Mouse (Mus musculus): Measurements from ENCODE around the gene Myt1l. TPM values are rescaled to one million over a fixed set of nuclear protein-coding genes. Genes with fewer than 3 reads are reported as not detected.

The Myt1l gene
- polyA plus RNA-seq, 1 experiment from 2014 or later = 66.5 TPM

DNA sequence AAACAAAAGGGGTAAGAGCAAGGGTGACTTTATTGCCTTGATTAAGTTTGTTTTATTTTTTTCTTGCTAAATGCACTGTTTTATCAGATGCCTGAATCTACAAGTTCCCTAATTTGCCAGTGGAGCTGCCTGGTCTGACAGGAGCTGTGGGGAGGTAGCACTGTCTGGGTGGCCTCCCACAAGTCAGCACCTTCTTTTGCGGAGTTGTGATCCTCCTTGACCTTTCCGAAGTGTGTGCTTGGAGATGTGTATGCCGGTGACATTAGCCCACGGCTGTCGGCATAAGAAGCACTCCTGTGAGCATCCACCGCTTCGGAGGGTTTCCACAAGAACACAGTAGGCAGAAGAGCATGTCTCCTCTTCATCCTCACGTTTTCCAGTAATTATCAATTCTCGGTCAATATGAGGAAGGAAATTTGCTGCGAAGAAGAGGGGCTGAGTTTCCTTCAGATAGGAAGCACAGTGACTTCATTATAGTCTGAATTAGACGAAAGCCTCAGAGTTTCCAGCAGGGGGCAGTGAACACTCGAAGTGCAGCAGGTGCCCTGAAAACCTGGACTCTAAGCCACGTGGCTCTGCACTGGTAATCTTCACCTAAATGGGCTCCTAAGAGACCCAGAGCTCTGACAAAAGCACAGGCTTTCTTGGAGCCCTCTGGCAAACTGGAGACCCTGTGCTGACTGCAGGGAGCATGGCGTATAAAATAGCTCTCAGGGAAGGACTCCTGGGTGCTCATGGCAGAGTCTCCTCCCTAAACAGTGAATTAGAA lies 147.6 kb downstream of the Myt1l start:
- Histone ChIP-seq H3K4me3 (no peak overlapping the region), H3K27ac (no peak overlapping the region), H3K36me3 (no peaks in the 10 kb centered on the region), H3K4me2 (replicated peaks) (no peak overlapping the region), H3K9ac (0 out of 2 replicates have a peak overlapping the region, but pooled peaks have one; percentile 21), H3K9me3 (no peaks in the 10 kb centered on the region), H3K27me3 (replicated peaks) (no peaks in the 10 kb centered on the region), H3K4me1 (no peaks in the 10 kb centered on the region)
- no peak for ATAC-seq (ENCODE audit: low FRiP score, low read depth)
- WGBS = 54% methylated on average over 14 of the region's 14 CpGs

DNA sequence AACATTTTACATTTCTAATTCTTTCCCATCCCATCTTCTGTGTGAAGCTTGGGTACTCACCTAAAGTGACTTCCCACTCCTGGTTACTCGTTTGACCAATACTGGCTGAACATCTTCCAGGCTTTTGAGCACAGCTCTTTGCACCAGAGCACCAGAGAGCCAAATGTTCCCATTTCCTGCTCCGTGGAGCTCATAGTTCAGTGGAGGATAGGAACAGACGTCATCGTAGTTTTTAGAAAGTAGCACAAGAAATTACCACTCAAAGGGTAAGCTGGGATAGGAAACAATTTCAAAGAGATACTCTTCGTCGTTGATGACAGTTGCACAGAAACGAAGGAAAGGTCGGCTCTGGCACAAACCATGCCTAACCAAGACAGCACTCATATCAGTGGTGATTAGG lies 154.2 kb downstream of the Myt1l start:
- Histone ChIP-seq H3K9ac (no peak overlapping the region), H3K4me1 (no peaks in the 10 kb centered on the region), H3K27me3 (replicated peaks) (no peaks in the 10 kb centered on the region), H3K27ac (no peak overlapping the region), H3K36me3 (no peaks in the 10 kb centered on the region), H3K4me3 (no peak overlapping the region), H3K4me2 (replicated peaks) (no peak overlapping the region), H3K9me3 (no peaks in the 10 kb centered on the region)
- no peak for ATAC-seq (ENCODE audit: low FRiP score, low read depth)
- 90% methylated on average over 8 of the region's 8 CpGs for WGBS

DNA sequence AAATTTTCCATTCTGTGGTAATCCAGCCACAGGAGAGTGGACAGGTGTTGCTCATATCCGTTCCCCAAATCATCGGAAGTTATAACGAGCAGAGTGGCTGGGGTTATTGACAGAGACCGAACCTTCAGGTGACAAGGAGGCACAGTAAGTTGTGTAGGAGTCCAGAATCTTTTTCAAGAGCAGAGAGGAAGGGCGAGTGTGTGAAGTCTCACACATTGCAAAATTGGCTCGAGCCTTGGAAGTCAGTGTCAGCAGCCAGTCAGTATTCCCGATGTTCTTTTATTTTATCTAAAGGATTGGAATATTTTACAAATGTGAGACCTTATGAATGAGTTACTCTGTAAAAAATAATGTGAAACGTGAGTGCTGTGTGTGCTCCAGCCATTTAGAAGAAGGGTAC lies 154.8 kb downstream of the Myt1l start:
- H3K4me2 ChIP-seq (replicated peaks) = no peak overlapping the region
- H3K4me3 ChIP-seq = no peak overlapping the region
- H3K27ac ChIP-seq = no peak overlapping the region
- H3K4me1 ChIP-seq = no peaks in the 10 kb centered on the region
- H3K9ac ChIP-seq = no peak overlapping the region
- no peaks in the 10 kb centered on the region for H3K27me3 ChIP-seq (replicated peaks)
- WGBS = 90% methylated on average over 8 of the region's 8 CpGs
- no peaks in the 10 kb centered on the region for H3K36me3 ChIP-seq
- no peaks in the 10 kb centered on the region for H3K9me3 ChIP-seq
- no peak for ATAC-seq (ENCODE audit: low FRiP score, low read depth)

DNA sequence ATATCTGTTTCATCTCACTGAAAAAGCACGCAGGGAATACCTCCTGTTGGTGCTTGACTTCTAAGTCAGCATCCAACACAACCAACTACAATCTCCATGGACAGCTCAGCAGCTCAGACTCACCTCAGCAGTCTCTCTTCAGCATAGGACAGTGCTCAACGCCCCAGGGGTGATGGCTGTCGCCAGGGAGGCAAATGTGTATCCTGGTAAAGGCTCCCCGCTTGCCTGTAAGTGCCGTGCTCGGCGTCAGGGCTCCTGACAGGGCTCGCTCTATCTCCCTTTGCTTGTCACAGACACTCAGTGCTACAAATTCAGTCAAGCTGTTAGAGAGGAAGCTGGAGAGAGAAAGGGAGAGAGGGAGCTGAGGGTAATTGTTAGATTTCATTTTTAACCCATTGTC lies 158.1 kb downstream of the Myt1l start:
- Histone ChIP-seq H3K9me3 (no peaks in the 10 kb centered on the region), H3K9ac (no peak overlapping the region), H3K36me3 (no peaks in the 10 kb centered on the region), H3K4me3 (no peak overlapping the region), H3K27me3 (replicated peaks) (no peaks in the 10 kb centered on the region), H3K27ac (no peak overlapping the region), H3K4me2 (replicated peaks) (no peak overlapping the region), H3K4me1 (no peaks in the 10 kb centered on the region)
- no peak for ATAC-seq (ENCODE audit: low FRiP score, low read depth)
- WGBS = 79% methylated on average over 8 of the region's 8 CpGs

DNA sequence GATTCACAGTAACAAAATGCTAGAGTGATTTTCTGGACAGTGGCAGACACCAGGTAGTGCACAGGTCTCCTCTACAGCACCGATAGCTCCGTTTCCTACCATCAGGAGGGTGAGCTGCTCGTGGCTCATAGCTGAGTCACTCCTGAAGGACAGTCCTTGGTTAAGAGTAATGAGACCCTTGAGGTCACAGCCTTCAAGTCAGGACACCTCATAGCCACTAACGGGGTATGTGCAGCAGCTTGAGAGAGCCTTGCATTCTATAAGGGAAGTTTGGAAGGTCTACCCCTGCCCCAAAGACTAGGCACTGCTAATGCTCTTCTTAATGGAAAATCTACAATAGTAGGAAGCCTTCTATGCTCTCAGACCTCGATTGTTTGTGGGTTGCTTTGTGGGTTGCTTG lies 163.4 kb downstream of the Myt1l start:
- H3K4me2 ChIP-seq (replicated peaks) = no peak overlapping the region
- H3K9me3 ChIP-seq = no peaks in the 10 kb centered on the region
- H3K9ac ChIP-seq = no peak overlapping the region
- 78% methylated on average over 5 of the region's 5 CpGs for whole genome bisulfite sequencing
- ATAC-seq (ENCODE audit: low FRiP score, low read depth) = no peak
- no peak overlapping the region for H3K4me3 ChIP-seq
- no peaks in the 10 kb centered on the region for H3K27me3 ChIP-seq (replicated peaks)
- H3K4me1 ChIP-seq = peaks cover 21% of the 10 kb centered on the region
- no peak overlapping the region for H3K27ac ChIP-seq
- H3K36me3 ChIP-seq = no peaks in the 10 kb centered on the region

DNA sequence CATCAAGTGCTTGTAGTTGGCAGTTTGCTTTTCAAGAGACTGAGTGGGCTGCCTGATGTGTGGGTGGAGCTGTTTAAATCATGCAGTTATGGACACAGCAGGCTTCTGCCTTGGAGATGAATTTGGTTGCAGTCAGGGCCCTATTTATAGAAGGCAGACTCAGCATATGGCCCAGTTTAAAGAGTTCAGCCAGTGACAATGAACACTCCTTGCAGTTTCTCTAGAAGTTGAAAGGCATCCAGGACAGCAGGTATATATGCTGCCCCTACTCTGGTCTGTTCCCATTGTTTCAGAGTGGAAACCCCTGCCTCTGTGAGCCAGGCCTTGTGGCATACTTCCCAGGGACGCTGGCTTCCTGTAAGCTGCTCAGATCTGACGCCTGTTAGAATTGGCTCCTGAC lies 167.0 kb downstream of the Myt1l start:
- peaks cover 47% of the 10 kb centered on the region for H3K4me1 ChIP-seq
- WGBS = 51% methylated on average over 2 of the region's 2 CpGs
- no peak overlapping the region for H3K27ac ChIP-seq
- no peaks in the 10 kb centered on the region for H3K27me3 ChIP-seq (replicated peaks)
- no peak for ATAC-seq (ENCODE audit: low FRiP score, low read depth)
- H3K9ac ChIP-seq = no peak overlapping the region
- no peaks in the 10 kb centered on the region for H3K36me3 ChIP-seq
- no peak overlapping the region for H3K4me2 ChIP-seq (replicated peaks)
- no peaks in the 10 kb centered on the region for H3K9me3 ChIP-seq
- no peak overlapping the region for H3K4me3 ChIP-seq

DNA sequence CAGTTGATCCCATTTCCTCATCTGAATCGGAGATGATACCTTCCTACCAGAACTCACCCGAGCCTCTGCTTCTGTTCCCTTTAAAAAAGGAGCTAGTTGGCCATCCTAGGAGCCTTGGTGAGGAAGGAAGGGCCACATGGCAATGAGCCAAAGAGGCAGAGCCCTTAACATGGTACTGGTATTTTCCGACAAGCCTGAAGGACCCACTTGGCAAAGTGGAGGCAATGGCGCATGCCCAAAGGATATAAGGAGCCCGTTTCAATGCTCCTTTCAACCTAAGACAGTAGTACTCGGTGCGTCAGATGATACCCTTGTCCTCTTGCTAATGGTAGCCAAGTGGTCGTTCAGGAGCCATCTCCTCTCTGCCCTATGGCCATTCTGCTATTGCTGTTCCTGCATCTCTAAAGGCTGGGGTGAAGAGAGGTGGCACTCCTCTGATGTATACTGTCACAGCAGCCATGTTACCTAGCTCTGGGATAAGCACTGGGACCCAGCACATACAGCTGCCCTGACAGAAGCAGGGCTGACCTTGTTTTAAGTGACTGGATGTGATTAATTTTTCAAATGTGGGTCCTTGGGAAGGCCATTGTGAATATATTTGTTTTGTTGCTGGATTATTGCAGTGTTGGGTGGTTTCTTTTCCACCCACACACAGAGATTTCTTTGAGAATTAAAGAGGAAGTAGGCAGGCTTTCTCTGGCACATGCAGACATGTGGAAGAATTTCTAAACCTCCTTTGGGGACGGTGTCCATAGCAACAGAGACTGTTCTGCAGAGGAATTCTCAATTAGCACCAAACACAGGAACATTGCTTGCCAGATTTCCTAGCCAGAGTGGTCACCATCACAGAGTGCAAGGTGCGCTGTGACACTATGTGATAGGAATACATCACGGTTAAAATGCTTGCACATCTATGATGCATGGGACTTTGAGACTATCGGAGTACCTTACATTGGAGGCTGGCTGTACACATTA lies 169.6 kb downstream of the Myt1l start:
- no peaks in the 10 kb centered on the region for H3K9me3 ChIP-seq
- ATAC-seq (ENCODE audit: low FRiP score, low read depth) = peak; percentile 39; the same call in 1 of the 2 replicates
- H3K4me1 ChIP-seq = peaks cover 58% of the 10 kb centered on the region
- no peaks in the 10 kb centered on the region for H3K36me3 ChIP-seq
- peak overlapping the region; percentile 58 for H3K27ac ChIP-seq
- no peak overlapping the region for H3K9ac ChIP-seq
- WGBS = 61% methylated on average over 12 of the region's 12 CpGs
- no peak overlapping the region for H3K4me3 ChIP-seq
- H3K27me3 ChIP-seq (replicated peaks) = no peaks in the 10 kb centered on the region
- H3K4me2 ChIP-seq (replicated peaks) = no peak overlapping the region

DNA sequence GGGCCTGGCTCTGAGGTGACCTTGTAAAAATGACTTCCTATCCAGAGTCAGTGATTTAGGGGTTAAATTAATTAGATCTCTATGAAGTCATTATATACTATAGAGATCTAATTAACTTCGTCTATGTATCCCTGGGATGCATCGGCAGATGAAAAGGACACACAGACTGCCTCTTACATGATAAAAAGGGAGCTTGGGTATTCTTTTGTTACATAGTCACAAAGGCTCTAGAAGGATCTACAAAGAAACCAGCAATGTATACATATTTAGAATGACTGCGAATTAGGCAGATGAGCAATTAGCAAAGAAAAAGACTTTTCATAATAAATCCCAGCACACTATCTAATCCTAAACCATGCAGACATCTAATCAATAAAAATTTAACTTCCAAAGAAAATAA lies 170.4 kb downstream of the Myt1l start:
- ATAC-seq (ENCODE audit: low FRiP score, low read depth) = peak; percentile 12; the same call in 1 of the 2 replicates
- H3K4me2 ChIP-seq (replicated peaks) = peak overlapping the region; percentile 10; the same call in 1 of the 2 replicates
- H3K27me3 ChIP-seq (replicated peaks) = no peaks in the 10 kb centered on the region
- no peaks in the 10 kb centered on the region for H3K36me3 ChIP-seq
- no peaks in the 10 kb centered on the region for H3K9me3 ChIP-seq
- peak overlapping the region; percentile 47; the same call in 1 of the 2 replicates for H3K27ac ChIP-seq
- WGBS = 32% methylated on average over 3 of the region's 3 CpGs
- no peak overlapping the region for H3K4me3 ChIP-seq
- no peak overlapping the region for H3K9ac ChIP-seq
- H3K4me1 ChIP-seq = peaks cover 65% of the 10 kb centered on the region

DNA sequence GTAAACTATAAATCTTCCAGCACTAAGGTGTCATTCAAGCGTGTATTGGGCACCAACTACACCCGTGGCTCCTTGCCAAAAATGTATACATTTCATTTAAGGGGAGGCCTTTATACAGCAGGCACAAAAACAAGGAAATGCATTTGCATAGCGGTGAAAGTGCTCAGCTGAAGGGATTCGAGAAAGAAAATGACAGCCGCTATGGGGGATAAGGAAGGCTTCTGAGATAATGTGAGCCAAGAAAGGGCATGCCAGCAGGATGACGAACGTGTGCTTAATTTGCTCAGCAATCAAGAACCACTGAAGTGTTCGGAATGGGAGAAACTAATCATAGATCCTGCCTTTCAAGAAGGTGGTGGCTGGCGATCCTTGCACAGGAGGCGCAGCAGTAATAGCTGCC lies 170.8 kb downstream of the Myt1l start:
- Histone ChIP-seq H3K27ac (peak overlapping the region; percentile 47; the same call in 1 of the 2 replicates), H3K4me1 (peaks cover 65% of the 10 kb centered on the region), H3K9ac (no peak overlapping the region), H3K27me3 (replicated peaks) (no peaks in the 10 kb centered on the region), H3K36me3 (no peaks in the 10 kb centered on the region), H3K4me2 (replicated peaks) (peak overlapping the region; percentile 10; the same call in 1 of the 2 replicates), H3K4me3 (no peak overlapping the region), H3K9me3 (no peaks in the 10 kb centered on the region)
- peak; percentile 35 for ATAC-seq (ENCODE audit: low FRiP score, low read depth)
- WGBS = 14% methylated on average over 10 of the region's 10 CpGs

DNA sequence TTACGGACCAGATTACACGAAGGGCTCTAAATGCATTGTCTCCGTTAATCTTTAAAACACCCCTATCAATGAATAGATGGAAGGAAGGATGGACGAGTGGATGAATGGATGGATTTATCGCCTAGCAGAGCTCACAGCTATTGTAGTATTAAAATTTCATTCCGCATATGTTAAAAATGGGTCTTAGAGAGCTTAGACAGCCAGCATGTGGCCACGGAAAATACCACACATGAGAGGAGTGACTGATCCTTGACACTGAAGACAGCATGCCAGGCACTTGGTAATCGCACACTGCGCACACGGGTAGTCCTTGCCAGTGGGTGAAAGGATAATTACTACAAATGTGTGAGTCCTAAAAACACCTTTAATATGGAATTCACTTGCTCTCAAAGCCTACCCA lies 171.2 kb downstream of the Myt1l start:
- Histone ChIP-seq H3K9ac (no peak overlapping the region), H3K4me1 (peaks cover 65% of the 10 kb centered on the region), H3K36me3 (no peaks in the 10 kb centered on the region), H3K9me3 (no peaks in the 10 kb centered on the region), H3K4me2 (replicated peaks) (peak overlapping the region; percentile 10; the same call in 1 of the 2 replicates), H3K4me3 (no peak overlapping the region), H3K27me3 (replicated peaks) (no peaks in the 10 kb centered on the region), H3K27ac (peak overlapping the region; percentile 60)
- WGBS = 26% methylated on average over 10 of the region's 10 CpGs
- ATAC-seq (ENCODE audit: low FRiP score, low read depth) = no peak

DNA sequence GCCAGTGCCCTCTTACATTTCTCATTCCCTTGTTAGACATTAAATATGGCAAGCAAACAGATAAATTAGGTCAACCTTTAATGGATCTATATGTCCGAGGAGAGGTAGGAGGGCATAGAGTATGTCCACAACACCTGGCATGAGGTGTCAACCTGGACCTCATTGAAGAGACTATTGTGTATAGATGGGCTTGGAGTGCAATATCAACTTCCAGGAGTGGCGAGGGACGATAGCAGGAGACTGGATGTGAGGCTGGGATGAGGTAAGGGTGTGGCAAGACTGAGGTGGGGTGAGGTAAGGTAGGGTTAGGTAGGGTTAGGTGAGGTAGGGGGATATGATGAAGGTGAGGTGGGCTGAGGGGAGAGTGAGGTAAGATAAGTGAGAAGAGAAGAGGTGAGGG lies 171.8 kb downstream of the Myt1l start:
- H3K9me3 ChIP-seq = no peaks in the 10 kb centered on the region
- WGBS = 87% methylated on average over 3 of the region's 3 CpGs
- peak overlapping the region; percentile 32; the same call in 1 of the 2 replicates for H3K27ac ChIP-seq
- H3K4me2 ChIP-seq (replicated peaks) = no peak overlapping the region
- no peak for ATAC-seq (ENCODE audit: low FRiP score, low read depth)
- no peaks in the 10 kb centered on the region for H3K27me3 ChIP-seq (replicated peaks)
- H3K4me3 ChIP-seq = no peak overlapping the region
- H3K4me1 ChIP-seq = peaks cover 64% of the 10 kb centered on the region
- H3K36me3 ChIP-seq = no peaks in the 10 kb centered on the region
- no peak overlapping the region for H3K9ac ChIP-seq

DNA sequence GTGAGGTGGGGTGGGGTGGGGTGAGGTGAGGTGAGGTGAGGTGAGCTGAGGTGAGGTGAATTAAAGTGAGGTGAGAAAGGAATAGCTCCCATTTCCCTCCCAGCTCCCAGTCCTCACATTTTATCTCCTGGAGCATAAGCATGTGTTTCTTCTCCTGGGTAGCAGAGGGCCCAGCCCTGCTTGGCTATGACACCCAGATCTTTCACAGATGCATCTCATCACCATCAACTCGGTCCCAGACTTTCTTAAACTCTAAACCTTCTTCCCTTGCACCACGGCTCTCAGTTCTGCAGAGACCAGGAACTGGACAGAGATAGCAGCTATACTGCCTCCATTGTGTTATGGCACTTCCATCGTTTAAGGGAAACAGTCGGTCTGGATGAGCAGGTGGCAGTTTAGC lies 172.9 kb downstream of the Myt1l start:
- no peaks in the 10 kb centered on the region for H3K27me3 ChIP-seq (replicated peaks)
- H3K4me1 ChIP-seq = peaks cover 55% of the 10 kb centered on the region
- no peak for ATAC-seq (ENCODE audit: low FRiP score, low read depth)
- WGBS = 40% methylated on average over 4 of the region's 4 CpGs
- no peak overlapping the region for H3K9ac ChIP-seq
- H3K36me3 ChIP-seq = no peaks in the 10 kb centered on the region
- H3K27ac ChIP-seq = no peak overlapping the region
- H3K4me3 ChIP-seq = no peak overlapping the region
- H3K4me2 ChIP-seq (replicated peaks) = no peak overlapping the region
- H3K9me3 ChIP-seq = no peaks in the 10 kb centered on the region
